Mouse (Mus musculus) embryonic facial prominence, embryonic 15.5 days (tissue): ENCODE measurements around the gene Gm10974. TPM values are rescaled to one million over a fixed set of nuclear protein-coding genes. Genes with fewer than 3 reads are reported as not detected.

Source experiments
- microRNA-seq: library from miRNA; unstranded; fragments of <30 nt; microRNA quantifications from one replicate; pipeline ENCODE4, GENCODE M21; 2016; ENCODE audit warnings: borderline number of aligned reads
- polyA plus RNA-seq: library from polyadenylated mRNA; unstranded; fragments of >200 nt; fragmentation: Nextera tagmentation; extraction: Ambion mirVana; gene quantifications from 2 replicates; pipeline ENCODE4 v1.2.1, GENCODE M21; 2015

The Gm10974 gene
- polyA plus RNA-seq, 1 experiment from 2014 or later: not detected

Small RNA genes lying within 50 kb of the gene (microRNA-seq; reads per million reads assigned to microRNA genes)
- gene Mir7057: not detected

Other genes starting within 250 kb of the Gm10974 start
- gene Lrrk1, start 22.4 kb downstream of the Gm10974 start, polyA plus RNA-seq: 16.9 TPM in 2 replicates
- 27.2 and 27.8 TPM in 2 replicates for gene Aldh1a3, start 61.6 kb downstream of the Gm10974 start, polyA plus RNA-seq